Mouse (Mus musculus) left cerebral cortex, adult 2 months (tissue): ENCODE measurements around the gene Slc9a8. TPM values are rescaled to one million over a fixed set of nuclear protein-coding genes. Genes with fewer than 3 reads are reported as not detected.
A peak's percentile ranks its signal among the peaks of the same experiment; 100 is the strongest.

ENCODE experiments used
- DNase-seq, 2 experiments: peaks; one replicate each; pipeline ENCODE4 v3.0.0; 2021 to 2022; ENCODE audit warnings: low spot score in 2 of 2, mixed read lengths in 1 of 2; ENCODE audit errors: extremely low spot score in 1 of 2
- H3K27ac ChIP-seq: fragments of 200-600 bp; 2 replicates; pipeline ENCODE4 v1.8.1; 2022
- H3K4me3 ChIP-seq: fragments of 200-600 bp; 2 replicates; pipeline ENCODE4 v1.8.1; 2022
- CTCF ChIP-seq: fragments of 200-600 bp; IDR thresholded peaks from 2 replicates; pipeline ENCODE4 v1.8.1; 2022; ENCODE audit warnings: antibody characterized with exemption, mild to moderate bottlenecking, moderate library complexity
- intact Hi-C: fragments of 180-260 bp; cut with DNase I; formaldehyde crosslinking; loops from one replicate; pipeline ENCODE4 v1.15.1; 2025
- long read RNA-seq, 2 experiments: library from polyadenylated mRNA; stranded (forward); transcript quantifications; one replicate each; pipeline ENCODE4 v2.0.0; 2021; ENCODE audit warnings: borderline mapping rate in 2 of 2
- total RNA-seq, 2 experiments: library from RNA; stranded (reverse); gene quantifications; 2 replicates each; pipeline ENCODE4 v1.2.3; 2021

Gene Slc9a8
- 10 to 100 TPM; 31.1 to 34.4 TPM for total RNA-seq
- long read RNA-seq, experiment 1, full-length matches to known transcripts = 15 of 30 reads
- long read RNA-seq, experiment 1, partial matches to known transcripts = 12 of 30 reads
- long read RNA-seq, experiment 1, other reads (novel, unspliced or antisense) = 3 of 30 reads
- long read RNA-seq, experiment 2, full-length matches to known transcripts = 26 of 39 reads
- long read RNA-seq, experiment 2, partial matches to known transcripts = 5 of 39 reads
- long read RNA-seq, experiment 2, other reads (novel, unspliced or antisense) = 8 of 39 reads

DNA sequence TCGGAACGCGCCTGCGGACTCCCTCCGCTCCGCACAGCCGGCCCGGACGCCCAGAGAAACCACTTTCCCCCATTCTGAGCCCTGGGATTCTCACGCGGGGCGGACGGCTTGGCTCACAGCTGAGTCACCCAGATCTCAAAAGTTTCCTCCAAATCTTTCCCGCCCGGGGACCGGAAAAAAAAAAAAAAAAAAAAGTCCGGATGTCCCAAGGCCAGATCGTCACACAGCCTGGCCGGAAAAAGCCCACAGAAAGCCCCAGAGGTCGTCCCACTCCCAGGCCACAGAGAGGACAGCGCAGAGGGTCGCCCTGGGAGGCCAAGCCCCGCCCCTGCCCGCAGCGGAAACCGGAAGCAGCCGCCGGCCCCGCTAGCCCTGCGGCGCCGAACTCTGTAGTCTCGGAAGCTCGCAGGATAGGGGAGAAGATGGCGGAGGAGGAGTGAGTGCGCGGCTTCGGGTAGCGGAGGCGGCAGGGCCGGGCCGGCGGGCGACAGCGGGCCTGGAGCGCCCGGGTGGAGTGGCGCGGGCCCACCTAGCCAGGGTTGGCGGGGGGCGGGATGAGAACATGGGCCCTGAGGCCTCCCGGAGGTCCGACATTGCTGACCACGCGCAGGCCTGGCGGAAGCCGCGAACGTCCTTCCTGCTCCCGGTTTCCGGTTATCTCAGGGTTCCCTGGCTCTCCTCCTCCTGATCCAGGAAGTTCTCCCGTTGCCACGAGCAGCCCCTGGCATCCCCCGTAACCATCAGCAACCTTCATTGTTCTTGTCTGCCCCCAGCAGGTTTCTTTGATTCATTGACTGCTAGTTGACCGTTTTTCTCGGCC, at the start of gene Slc9a8:
Gene Slc9a8 (plus strand): TSS at position 383 of the 820 bp plus-strand sequence.
- Histone ChIP-seq H3K4me3 (peak within 1 kb of the TSS; percentile 92), H3K27ac (peak within 1 kb of the TSS; percentile 100)
- intact Hi-C loops = loop anchor here (5.0 kb wide), 2 partner anchors 71 to 349 kb away; partner anchors contain the start of genes Rnf114 and Spata2
- TF ChIP-seq CTCF = no peak; the same call in 1 of the 2 replicates
- DNase-seq = peak; percentile 92

DNA sequence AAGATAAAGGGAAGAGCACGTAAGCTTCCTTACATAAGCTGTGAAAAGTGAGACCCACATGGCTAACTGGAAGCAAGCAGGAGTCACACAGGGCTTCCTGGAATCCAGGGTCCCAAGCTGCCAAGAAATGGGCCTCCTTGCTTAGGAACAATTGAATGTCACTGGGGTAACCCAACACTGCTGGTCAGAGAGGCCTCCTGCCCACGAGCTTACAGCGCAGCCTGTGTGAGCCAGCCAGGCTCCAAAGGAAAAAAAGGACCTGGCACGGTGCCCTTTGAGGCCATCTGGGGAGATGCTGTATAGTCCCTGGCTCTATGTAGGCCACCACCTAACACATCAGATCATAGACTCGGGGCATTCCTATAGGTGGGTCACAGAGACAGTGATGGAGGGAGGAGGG, 48.2 kb upstream of the Slc9a8 start:
- H3K27ac ChIP-seq = 0 out of 2 replicates have a peak overlapping the region, but pooled peaks have one; percentile 30
- TF ChIP-seq CTCF = no peak
- intact Hi-C loops = no loop called here
- no peak overlapping the region for H3K4me3 ChIP-seq
- DNase-seq = peak; percentile 23 to 54

DNA sequence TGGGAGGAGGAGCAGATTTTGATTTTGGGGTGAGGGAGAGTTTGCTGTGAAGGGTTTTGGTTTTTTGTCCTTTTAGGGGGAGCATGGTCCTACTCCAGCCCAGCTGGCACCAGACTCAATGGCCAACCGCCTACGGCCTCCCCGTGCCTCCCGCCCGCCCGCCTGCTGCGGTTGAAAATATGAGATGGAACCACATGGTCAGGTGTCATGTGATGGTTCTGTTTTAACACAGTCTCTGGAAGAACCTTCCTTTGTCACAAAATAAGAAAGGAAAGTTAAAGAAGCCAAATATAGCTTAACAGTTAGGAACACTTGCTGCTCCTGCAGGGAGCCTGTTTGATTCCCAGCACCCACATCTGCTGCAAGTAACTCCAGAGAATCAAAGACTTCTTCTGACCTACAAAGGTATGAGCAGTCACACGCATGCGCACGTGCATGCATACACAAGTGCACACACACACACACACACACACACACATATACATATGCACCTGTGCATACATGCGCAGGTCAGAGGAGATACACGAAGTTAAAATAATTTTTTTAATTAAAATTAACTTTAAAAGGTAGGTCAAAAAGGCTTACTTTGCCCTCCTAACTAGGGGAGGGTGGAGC, 47.2 kb upstream of the Slc9a8 start:
- DNase-seq = peak in 1 of 2 experiments; percentile 44
- intact Hi-C loops = no loop called here

DNA sequence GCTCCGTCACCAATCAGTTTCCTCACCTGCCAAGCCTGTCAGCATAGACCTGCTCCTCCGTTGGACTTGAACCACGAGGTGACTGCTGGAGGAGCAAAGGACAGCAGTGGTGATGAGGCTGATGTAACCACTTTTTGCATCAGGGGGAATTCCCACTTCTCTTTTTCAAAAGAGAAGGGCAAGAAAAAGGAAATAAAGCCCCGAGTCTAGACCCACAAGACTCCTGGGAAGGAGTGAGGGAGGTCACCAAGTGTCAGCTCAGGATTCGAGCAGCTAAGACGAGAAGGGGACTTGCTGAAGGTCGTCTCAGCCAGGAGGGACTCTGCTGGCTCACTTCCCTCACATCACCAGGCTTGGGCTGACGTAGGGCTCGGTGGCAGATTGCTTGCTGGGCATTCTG, 46.4 kb upstream of the Slc9a8 start:
- H3K27ac ChIP-seq = no peak overlapping the region
- TF ChIP-seq CTCF = no peak
- H3K4me3 ChIP-seq = no peak overlapping the region
- DNase-seq = no peak
- intact Hi-C loops = no loop called here

More for the DNA sequence above, 47.2 kb upstream of the Slc9a8 start:
- H3K4me3 ChIP-seq = no peak overlapping the region
- H3K27ac ChIP-seq = no peak overlapping the region
- TF ChIP-seq CTCF = no peak

DNA sequence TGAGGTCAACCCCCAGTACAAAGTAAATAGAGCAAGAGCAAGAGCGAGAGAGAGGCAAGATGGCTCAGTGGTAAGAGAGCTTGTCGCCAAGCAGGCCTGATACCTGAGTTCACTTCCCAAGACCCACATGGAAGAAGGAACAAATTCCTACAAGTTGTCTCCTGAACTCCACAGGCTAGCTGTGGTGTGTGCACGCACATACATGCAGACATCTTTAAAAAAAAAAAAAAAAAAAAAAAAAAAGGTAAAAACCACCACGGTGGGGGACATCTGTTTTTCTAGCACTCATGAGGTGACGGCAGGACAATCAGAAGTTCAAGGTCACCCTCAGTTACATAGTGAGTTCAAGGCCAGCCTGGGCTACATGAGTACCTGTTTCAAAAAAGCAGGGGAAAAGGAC, 45.8 kb upstream of the Slc9a8 start:
- TF ChIP-seq CTCF = no peak
- no peak for DNase-seq
- intact Hi-C loops = no loop called here
- no peak overlapping the region for H3K4me3 ChIP-seq
- H3K27ac ChIP-seq = no peak overlapping the region

DNA sequence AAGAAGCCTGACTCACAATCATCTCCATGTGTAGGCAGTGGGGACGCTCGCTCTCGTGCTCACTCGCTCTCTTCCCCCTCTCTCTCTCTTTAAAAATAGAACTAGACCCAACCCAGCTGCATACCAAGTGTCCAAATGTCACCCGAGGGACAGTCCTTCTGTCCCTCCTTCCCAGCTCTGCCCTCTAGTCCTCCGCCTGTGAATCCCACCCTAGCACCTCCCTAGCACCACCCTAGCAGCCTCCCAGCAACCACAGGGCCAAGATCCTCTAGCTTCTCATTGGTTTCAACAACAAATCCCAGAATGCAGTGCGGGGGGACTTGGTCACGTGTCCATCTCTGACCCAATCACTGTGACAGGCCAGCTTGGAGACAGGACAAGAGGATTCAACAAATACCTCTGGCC, 45.4 kb upstream of the Slc9a8 start:
- Histone ChIP-seq H3K27ac (no peak overlapping the region), H3K4me3 (no peak overlapping the region)
- DNase-seq = peak; percentile 19 to 26
- no peak; the same call in 1 of the 2 replicates for TF ChIP-seq CTCF
- intact Hi-C loops = no loop called here

DNA sequence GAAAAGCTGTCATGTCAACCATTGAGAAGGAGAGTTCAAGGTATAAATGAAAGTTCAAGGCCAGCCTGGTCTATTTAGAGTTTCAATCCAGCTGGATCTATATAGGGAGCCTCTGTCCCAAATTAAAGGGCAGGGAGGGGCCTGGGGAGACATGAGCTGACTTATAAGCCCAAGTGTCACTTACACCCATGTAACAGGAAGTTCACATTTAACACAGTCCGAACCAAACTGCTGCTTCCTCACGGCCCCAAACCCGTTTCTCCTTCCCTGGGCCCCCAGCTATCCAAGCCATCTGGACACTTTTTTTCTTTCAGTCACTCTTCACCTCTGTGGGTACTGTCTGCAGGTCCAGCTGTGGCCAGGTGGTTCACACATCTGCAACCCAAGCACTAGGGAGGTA, 43.8 kb upstream of the Slc9a8 start:
- intact Hi-C loops = no loop called here

DNA sequence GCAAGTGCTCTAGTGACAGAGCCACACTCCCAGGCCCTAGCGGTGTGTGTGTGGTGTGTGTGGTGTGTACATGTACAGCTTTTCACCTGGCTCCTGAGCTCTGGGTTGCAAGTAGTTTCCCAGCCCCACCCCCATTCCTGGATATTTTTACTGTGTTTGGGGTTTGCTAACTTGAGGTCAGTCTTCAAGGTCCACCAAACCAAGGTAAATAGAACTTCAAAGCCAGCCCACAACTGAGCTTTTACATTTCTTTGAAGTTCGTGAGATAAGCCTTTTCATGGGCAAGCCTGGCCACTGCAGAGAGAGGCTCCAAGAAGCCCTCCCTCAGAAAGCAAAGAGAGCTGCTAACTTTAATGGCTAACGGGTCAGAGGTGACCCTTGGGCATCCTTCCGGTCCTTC, 42.5 kb upstream of the Slc9a8 start:
- Histone ChIP-seq H3K4me3 (no peak overlapping the region), H3K27ac (no peak overlapping the region)
- intact Hi-C loops = no loop called here
- no peak for TF ChIP-seq CTCF
- no peak for DNase-seq

More for the DNA sequence above, 43.8 kb upstream of the Slc9a8 start:
- TF ChIP-seq CTCF = no peak
- H3K4me3 ChIP-seq = no peak overlapping the region
- H3K27ac ChIP-seq = no peak overlapping the region
- DNase-seq = no peak

DNA sequence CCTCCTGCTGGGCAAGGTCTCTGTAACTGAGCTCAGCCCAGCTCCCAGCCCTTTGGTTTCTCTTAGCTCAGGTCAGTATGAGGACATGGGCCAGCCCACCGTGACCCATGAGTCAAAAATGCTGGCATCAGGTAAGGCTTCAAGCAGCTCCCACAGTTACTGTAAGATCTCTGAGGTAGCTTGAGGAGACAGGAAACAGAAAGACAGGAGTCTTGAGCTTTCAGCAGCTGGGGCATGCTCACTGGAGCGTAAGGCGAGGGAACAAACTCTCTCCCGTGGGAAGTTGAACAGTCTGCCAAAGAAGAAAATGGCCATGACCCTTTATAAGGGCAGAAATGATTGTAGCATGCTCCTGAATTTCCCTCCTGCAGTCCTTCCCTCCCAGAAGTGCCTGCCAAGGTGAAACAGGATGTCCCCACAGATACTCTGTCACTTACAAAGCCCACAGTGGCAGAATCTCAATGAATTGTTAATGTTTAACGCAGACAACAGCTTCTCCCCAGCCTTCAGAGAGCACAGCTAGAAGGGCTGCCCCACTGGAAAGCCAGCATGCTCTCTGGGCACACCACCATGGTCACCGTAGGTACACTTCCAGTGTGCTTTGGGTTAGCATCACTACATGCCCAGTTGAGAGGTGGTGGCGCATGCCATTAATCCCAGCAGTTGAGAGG, 40.8 kb upstream of the Slc9a8 start:
- no peak for TF ChIP-seq CTCF
- no peak for DNase-seq
- Histone ChIP-seq H3K27ac (no peak overlapping the region), H3K4me3 (no peak overlapping the region)
- intact Hi-C loops = no loop called here

DNA sequence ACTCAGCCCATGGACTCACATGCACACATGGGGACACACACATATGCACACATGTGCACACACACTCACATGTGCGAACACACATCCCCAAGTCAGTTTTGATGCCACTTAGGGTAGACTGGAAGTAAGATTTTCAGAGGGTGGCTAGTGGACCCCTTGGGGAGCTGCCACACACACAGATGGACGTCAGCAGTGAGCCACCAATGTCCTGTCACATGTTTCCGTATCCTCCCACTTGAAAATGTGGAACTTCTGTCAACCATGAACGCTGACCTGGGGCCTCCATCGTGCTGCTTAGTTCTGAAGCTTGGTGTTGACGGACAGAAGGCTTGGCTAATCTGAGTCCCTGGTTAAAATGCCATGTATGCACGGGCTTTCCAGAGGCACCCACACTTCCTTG, 39.9 kb upstream of the Slc9a8 start:
- intact Hi-C loops = no loop called here
- H3K4me3 ChIP-seq = no peak overlapping the region
- no peak for DNase-seq
- TF ChIP-seq CTCF = no peak
- H3K27ac ChIP-seq = no peak overlapping the region

DNA sequence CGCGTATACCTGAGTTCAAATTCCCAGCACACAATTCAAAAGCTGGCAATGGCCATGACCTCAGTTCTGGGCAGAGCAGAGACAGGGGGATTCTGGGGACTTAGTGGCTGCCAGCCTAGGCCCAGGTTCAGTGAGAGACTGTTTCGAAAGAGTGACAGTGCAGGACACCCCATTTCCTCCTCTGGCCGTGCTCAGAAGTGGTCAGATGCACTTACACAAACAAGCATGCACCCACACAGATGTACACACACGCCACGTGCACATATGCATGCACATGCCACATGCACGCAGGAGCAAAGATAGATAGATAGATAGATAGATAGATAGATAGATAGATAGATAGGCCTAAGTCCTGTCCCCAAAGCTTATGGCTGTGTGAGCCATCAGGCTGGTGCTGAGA, 39.1 kb upstream of the Slc9a8 start:
- intact Hi-C loops = no loop called here
- no peak for DNase-seq
- no peak overlapping the region for H3K27ac ChIP-seq

DNA sequence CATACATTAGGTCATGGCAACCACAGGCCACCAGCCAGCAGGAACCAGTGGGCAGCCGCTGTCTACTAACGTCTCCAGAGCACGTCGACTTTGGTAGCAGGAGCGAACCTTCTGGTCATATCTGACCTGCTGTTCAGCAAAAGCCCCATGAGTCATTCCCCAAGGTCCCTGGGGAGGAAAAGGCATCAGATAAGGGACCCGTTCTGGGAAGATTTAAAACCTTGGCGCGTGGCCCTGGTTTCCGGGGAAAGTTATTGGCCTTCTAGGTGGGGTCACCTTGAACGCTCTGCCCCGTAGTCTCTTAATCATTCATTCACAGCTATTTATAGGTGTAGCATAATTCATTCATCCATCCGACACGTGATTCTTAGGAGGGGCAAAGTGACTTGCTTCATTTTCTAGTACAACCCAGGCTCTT, 37.8 kb upstream of the Slc9a8 start:
- H3K4me3 ChIP-seq = no peak overlapping the region
- DNase-seq = no peak
- intact Hi-C loops = no loop called here
- no peak overlapping the region for H3K27ac ChIP-seq
- no peak for TF ChIP-seq CTCF

More for the DNA sequence above, 39.1 kb upstream of the Slc9a8 start:
- H3K4me3 ChIP-seq = no peak overlapping the region
- TF ChIP-seq CTCF = no peak
